11 mouse cellular contexts compared by ENCODE assay signal in genomic region chr1:91070547-91070946, GRCm38 (mm10).
"Had no signal": no experiment of that assay in that cellular context is flagged by ENCODE, and none has a peak within 500 bp of the region (broad histone marks: within the 10 kb centered on the region; RNA-seq: fewer than 3 reads in every experiment).

No protein-coding gene starts in this region.

- H3K9ac ChIP-seq: liver, embryonic 15.5 days; midbrain, embryonic 13.5 days had no signal

- DNase-seq: kidney, postnatal 14 days; lung, adult 2 months; lung, postnatal 36 days; thymus, adult 18-20 months; thymus, postnatal 25 days had no signal

- ATAC-seq: lung, postnatal 0 days; midbrain, embryonic 13.5 days had no signal

- H3K4me3 ChIP-seq: left cerebral cortex, adult 2 months; limb, embryonic 10.5 days; liver, embryonic 15.5 days; midbrain, embryonic 13.5 days had no signal

- H3K27me3 ChIP-seq: liver, embryonic 15.5 days; midbrain, embryonic 13.5 days had no signal

- H3K27ac ChIP-seq: left cerebral cortex, adult 2 months; limb, embryonic 10.5 days; liver, embryonic 15.5 days; midbrain, embryonic 13.5 days had no signal

- H3K9me3 ChIP-seq: limb, embryonic 10.5 days; liver, embryonic 15.5 days; midbrain, embryonic 13.5 days had no signal

- H3K36me3 ChIP-seq: limb, embryonic 10.5 days; liver, embryonic 15.5 days; midbrain, embryonic 13.5 days had no signal

- H3K4me1 ChIP-seq: midbrain, embryonic 13.5 days had no signal

- H3K4me2 ChIP-seq: liver, embryonic 11.5 days; liver, embryonic 15.5 days; midbrain, embryonic 13.5 days had no signal
